Mouse (Mus musculus): ENCODE results near the gene Lamtor4. TPM values are rescaled to one million over a fixed set of nuclear protein-coding genes. Genes with fewer than 3 reads are reported as not detected.
"Not testable (repeated sequence)": the region's sequence is repeated elsewhere in the genome, so short reads cannot be mapped to it uniquely, and the experiment has no call there.

Lamtor4 gene
- polyA plus RNA-seq (2014; fragmentation: Nextera tagmentation; extraction: Ambion mirVana) = 47.7 and 66.4 TPM in 2 replicates

- Histone ChIP-seq H3K9ac (ENCODE audit: low read depth, low read length) (peak within 1 kb of the TSS; percentile 68), H3K4me3 (ENCODE audit: low read length) (peak within 1 kb of the TSS; percentile 73), H3K4me2 (replicated peaks; ENCODE audit: low read depth, low read length) (peak within 1 kb of the TSS; percentile 55), H3K27me3 (ENCODE audit: control insufficient read depth, insufficient read depth, low read length) (no peaks in the 10 kb centered on the region), H3K27ac (ENCODE audit: low read depth, low read length) (peak within 1 kb of the TSS; percentile 67; the same call in 1 of the 2 replicates), H3K36me3 (ENCODE audit: control insufficient read depth, insufficient read depth, low read length) (peaks cover 20% of the 10 kb centered on the region), H3K4me1 (ENCODE audit: control insufficient read depth, insufficient read depth, low read length) (peaks cover 10% of the 10 kb centered on the region; the same call in 1 of the 2 replicates), H3K9me3 (ENCODE audit: control insufficient read depth, low read length) (no peaks in the 10 kb centered on the region)
- peak; percentile 100 for ATAC-seq (ENCODE audit: low FRiP score, low TSS enrichment)
- WGBS = under 1% methylated on average over 38 of the region's 38 CpGs
Observed at GRCm38 (mm10) chr5:138255353-138256093, at the start of gene Lamtor4. Gene Lamtor4, plus strand, starts transcription at chr5:138255482.

- no peak for ATAC-seq (ENCODE audit: low FRiP score, low TSS enrichment)
- no peak overlapping the region for H3K4me3 ChIP-seq (ENCODE audit: low read length)
- 91% methylated on average over 1 of the region's 1 CpGs for WGBS
- no peaks in the 10 kb centered on the region for H3K27me3 ChIP-seq (ENCODE audit: control insufficient read depth, insufficient read depth, low read length)
- no peak overlapping the region for H3K27ac ChIP-seq (ENCODE audit: low read depth, low read length)
- no peaks in the 10 kb centered on the region for H3K36me3 ChIP-seq (ENCODE audit: control insufficient read depth, insufficient read depth, low read length)
- H3K4me1 ChIP-seq (ENCODE audit: control insufficient read depth, insufficient read depth, low read length) = no peaks in the 10 kb centered on the region
- no peak overlapping the region for H3K4me2 ChIP-seq (replicated peaks; ENCODE audit: low read depth, low read length)
- no peak overlapping the region for H3K9ac ChIP-seq (ENCODE audit: low read depth, low read length)
- H3K9me3 ChIP-seq (ENCODE audit: control insufficient read depth, low read length) = peaks cover 6% of the 10 kb centered on the region; the same call in 1 of the 2 replicates
Observed at GRCm38 (mm10) chr5:138207253-138207652, 48.0 kb upstream of the Lamtor4 start.

GRCm38 (mm10) chr5:138207873-138208272 is 47.4 kb upstream of the Lamtor4 start:
- Histone ChIP-seq H3K9me3 (ENCODE audit: control insufficient read depth, low read length) (peaks cover 6% of the 10 kb centered on the region; the same call in 1 of the 2 replicates), H3K4me1 (ENCODE audit: control insufficient read depth, insufficient read depth, low read length) (no peaks in the 10 kb centered on the region), H3K27ac (ENCODE audit: low read depth, low read length) (no peak overlapping the region), H3K4me3 (ENCODE audit: low read length) (no peak overlapping the region), H3K4me2 (replicated peaks; ENCODE audit: low read depth, low read length) (no peak overlapping the region), H3K9ac (ENCODE audit: low read depth, low read length) (no peak overlapping the region), H3K27me3 (ENCODE audit: control insufficient read depth, insufficient read depth, low read length) (no peaks in the 10 kb centered on the region), H3K36me3 (ENCODE audit: control insufficient read depth, insufficient read depth, low read length) (no peaks in the 10 kb centered on the region)
- ATAC-seq (ENCODE audit: low FRiP score, low TSS enrichment) = no peak
- 89% methylated on average over 4 of the region's 4 CpGs for WGBS

- not testable (repeated sequence) for H3K4me3 ChIP-seq (ENCODE audit: low read length); H3K27ac ChIP-seq (ENCODE audit: low read depth, low read length); ATAC-seq (ENCODE audit: low FRiP score, low TSS enrichment); H3K36me3 ChIP-seq (ENCODE audit: control insufficient read depth, insufficient read depth, low read length); H3K4me1 ChIP-seq (ENCODE audit: control insufficient read depth, insufficient read depth, low read length); H3K27me3 ChIP-seq (ENCODE audit: control insufficient read depth, insufficient read depth, low read length); H3K4me2 ChIP-seq (replicated peaks; ENCODE audit: low read depth, low read length); H3K9ac ChIP-seq (ENCODE audit: low read depth, low read length)
- H3K9me3 ChIP-seq (ENCODE audit: control insufficient read depth, low read length) = peaks cover 17% of the 10 kb centered on the region; the same call in 1 of the 2 replicates
- 95% methylated on average over 13 of the region's 13 CpGs for WGBS
Observed at GRCm38 (mm10) chr5:138216632-138217031, 38.6 kb upstream of the Lamtor4 start.

GRCm38 (mm10) chr5:138219864-138220263 is 35.4 kb upstream of the Lamtor4 start:
- 21% methylated on average over 2 of the region's 2 CpGs for WGBS

GRCm38 (mm10) chr5:138222111-138222510 is 33.2 kb upstream of the Lamtor4 start:
- Histone ChIP-seq H3K9me3 (ENCODE audit: control insufficient read depth, low read length) (peaks cover 2% of the 10 kb centered on the region; the same call in 1 of the 2 replicates), H3K36me3 (ENCODE audit: control insufficient read depth, insufficient read depth, low read length) (no peaks in the 10 kb centered on the region), H3K27me3 (ENCODE audit: control insufficient read depth, insufficient read depth, low read length) (no peaks in the 10 kb centered on the region), H3K4me2 (replicated peaks; ENCODE audit: low read depth, low read length) (no peak overlapping the region), H3K27ac (ENCODE audit: low read depth, low read length) (no peak overlapping the region), H3K9ac (ENCODE audit: low read depth, low read length) (no peak overlapping the region), H3K4me1 (ENCODE audit: control insufficient read depth, insufficient read depth, low read length) (no peaks in the 10 kb centered on the region), H3K4me3 (ENCODE audit: low read length) (no peak overlapping the region)
- WGBS = 26% methylated on average over 4 of the region's 4 CpGs
- ATAC-seq (ENCODE audit: low FRiP score, low TSS enrichment) = 0 out of 2 replicates have a peak, but pooled peaks have one; percentile 52

More at GRCm38 (mm10) chr5:138219864-138220263, 35.4 kb upstream of the Lamtor4 start:
- no peak overlapping the region for H3K4me3 ChIP-seq (ENCODE audit: low read length)
- H3K36me3 ChIP-seq (ENCODE audit: control insufficient read depth, insufficient read depth, low read length) = no peaks in the 10 kb centered on the region
- H3K4me2 ChIP-seq (replicated peaks; ENCODE audit: low read depth, low read length) = no peak overlapping the region
- no peak overlapping the region for H3K9ac ChIP-seq (ENCODE audit: low read depth, low read length)
- H3K9me3 ChIP-seq (ENCODE audit: control insufficient read depth, low read length) = peaks cover 13% of the 10 kb centered on the region; the same call in 1 of the 2 replicates
- ATAC-seq (ENCODE audit: low FRiP score, low TSS enrichment) = peak; percentile 66; the same call in 1 of the 2 replicates
- no peaks in the 10 kb centered on the region for H3K27me3 ChIP-seq (ENCODE audit: control insufficient read depth, insufficient read depth, low read length)
- H3K4me1 ChIP-seq (ENCODE audit: control insufficient read depth, insufficient read depth, low read length) = no peaks in the 10 kb centered on the region
- peak overlapping the region; percentile 77; the same call in 1 of the 2 replicates for H3K27ac ChIP-seq (ENCODE audit: low read depth, low read length)

- H3K4me1 ChIP-seq (ENCODE audit: control insufficient read depth, insufficient read depth, low read length) = no peaks in the 10 kb centered on the region
- H3K36me3 ChIP-seq (ENCODE audit: control insufficient read depth, insufficient read depth, low read length) = no peaks in the 10 kb centered on the region
- H3K9ac ChIP-seq (ENCODE audit: low read depth, low read length) = no peak overlapping the region
- H3K4me2 ChIP-seq (replicated peaks; ENCODE audit: low read depth, low read length) = no peak overlapping the region
- H3K27ac ChIP-seq (ENCODE audit: low read depth, low read length) = no peak overlapping the region
- H3K9me3 ChIP-seq (ENCODE audit: control insufficient read depth, low read length) = no peaks in the 10 kb centered on the region
- H3K4me3 ChIP-seq (ENCODE audit: low read length) = no peak overlapping the region
- no peaks in the 10 kb centered on the region for H3K27me3 ChIP-seq (ENCODE audit: control insufficient read depth, insufficient read depth, low read length)
- WGBS = 56% methylated on average over 3 of the region's 3 CpGs
- ATAC-seq (ENCODE audit: low FRiP score, low TSS enrichment) = no peak
Observed at GRCm38 (mm10) chr5:138223287-138223686, 32.0 kb upstream of the Lamtor4 start.

GRCm38 (mm10) chr5:138225700-138226099 is 29.6 kb upstream of the Lamtor4 start, which contains the start of gene Nxpe5:
Gene Nxpe5, plus strand, starts transcription at chr5:138225898.
- H3K27me3 ChIP-seq (ENCODE audit: control insufficient read depth, insufficient read depth, low read length) = no peaks in the 10 kb centered on the region
- no peaks in the 10 kb centered on the region for H3K9me3 ChIP-seq (ENCODE audit: control insufficient read depth, low read length)
- no peak within 1 kb of the TSS for H3K9ac ChIP-seq (ENCODE audit: low read depth, low read length)
- H3K4me2 ChIP-seq (replicated peaks; ENCODE audit: low read depth, low read length) = no peak within 1 kb of the TSS
- H3K27ac ChIP-seq (ENCODE audit: low read depth, low read length) = no peak within 1 kb of the TSS
- WGBS = 51% methylated on average over 2 of the region's 2 CpGs
- H3K36me3 ChIP-seq (ENCODE audit: control insufficient read depth, insufficient read depth, low read length) = no peaks in the 10 kb centered on the region
- no peaks in the 10 kb centered on the region for H3K4me1 ChIP-seq (ENCODE audit: control insufficient read depth, insufficient read depth, low read length)
- no peak for ATAC-seq (ENCODE audit: low FRiP score, low TSS enrichment)
- no peak within 1 kb of the TSS for H3K4me3 ChIP-seq (ENCODE audit: low read length)

GRCm38 (mm10) chr5:138226491-138226890 is 28.8 kb upstream of the Lamtor4 start:
- H3K27me3 ChIP-seq (ENCODE audit: control insufficient read depth, insufficient read depth, low read length) = no peaks in the 10 kb centered on the region
- no peaks in the 10 kb centered on the region for H3K4me1 ChIP-seq (ENCODE audit: control insufficient read depth, insufficient read depth, low read length)

More at GRCm38 (mm10) chr5:138226491-138226890, 28.8 kb upstream of the Lamtor4 start:
- H3K9ac ChIP-seq (ENCODE audit: low read depth, low read length) = no peak overlapping the region
- H3K36me3 ChIP-seq (ENCODE audit: control insufficient read depth, insufficient read depth, low read length) = no peaks in the 10 kb centered on the region
- no peak overlapping the region for H3K4me3 ChIP-seq (ENCODE audit: low read length)
- H3K9me3 ChIP-seq (ENCODE audit: control insufficient read depth, low read length) = no peaks in the 10 kb centered on the region
- no peak overlapping the region for H3K27ac ChIP-seq (ENCODE audit: low read depth, low read length)
- WGBS = 73% methylated on average over 4 of the region's 4 CpGs
- no peak overlapping the region for H3K4me2 ChIP-seq (replicated peaks; ENCODE audit: low read depth, low read length)
- ATAC-seq (ENCODE audit: low FRiP score, low TSS enrichment) = no peak
